Mouse (Mus musculus) sigmoid colon, adult 10 weeks (tissue): ENCODE data around the gene 6030452D12Rik. TPM values are rescaled to one million over a fixed set of nuclear protein-coding genes. Genes with fewer than 3 reads are reported as not detected.

Source experiments
- polyA plus RNA-seq: library from polyadenylated mRNA; stranded (reverse); fragments of 350-450 nt; fragmentation: Illumina TruSeq; extraction: RNeasy Lipid Tissue Mini Kit (QIAGEN cat#74804); gene quantifications from one replicate; pipeline ENCODE4 v1.2.3, GENCODE M21; 2014; ENCODE audit warnings: low read depth, low replicate concordance

6030452D12Rik gene
- not detected for polyA plus RNA-seq

GRCm38 (mm10) chr8:106500018-106500685 lies at the start of gene 6030452D12Rik:
Gene 6030452D12Rik, plus strand, starts transcription at chr8:106500522.

GRCm38 (mm10) chr8:106510365-106510975 lies 10.1 kb downstream of the 6030452D12Rik start, which contains the start of gene Cdh3:
Gene Cdh3, plus strand, starts transcription at chr8:106510891.

Other genes starting within 250 kb of the 6030452D12Rik start
- 16.4 TPM for gene Smpd3, start 162.5 kb upstream of the 6030452D12Rik start, polyA plus RNA-seq
- 6.9 TPM for gene Zfp90, start 85.2 kb upstream of the 6030452D12Rik start, polyA plus RNA-seq
- gene Cdh3, start 10.4 kb downstream of the 6030452D12Rik start, polyA plus RNA-seq = 0.09 TPM
- gene Gm10073, start 72.9 kb downstream of the 6030452D12Rik start, polyA plus RNA-seq = not detected
- 600 TPM for gene Cdh1, start 102.8 kb downstream of the 6030452D12Rik start, polyA plus RNA-seq
- gene Tango6, start 182.5 kb downstream of the 6030452D12Rik start, polyA plus RNA-seq = 0.73 TPM